Mouse (Mus musculus): ENCODE results near the gene Caln1. TPM values are rescaled to one million over a fixed set of nuclear protein-coding genes. Genes with fewer than 3 reads are reported as not detected.

The Caln1 gene
- polyA plus RNA-seq, 2 experiments, result 0.91 to 1.3 TPM

- 80% methylated on average over 5 of the region's 5 CpGs for WGBS
- no peak overlapping the region for H3K9ac ChIP-seq (ENCODE audit: low read depth, low read length, severe bottlenecking)
- no peaks in the 10 kb centered on the region for H3K4me1 ChIP-seq (ENCODE audit: control insufficient read depth, insufficient read depth, low read length)
- no peak for ATAC-seq (ENCODE audit: low FRiP score, low read depth)
- H3K27ac ChIP-seq (replicated peaks; ENCODE audit: low read depth, low read length), result no peak overlapping the region
- H3K27me3 ChIP-seq (ENCODE audit: control insufficient read depth, insufficient read depth, low read length), result no peaks in the 10 kb centered on the region
- DNase-seq (ENCODE audit: low spot score), result no peak
- H3K4me2 ChIP-seq (replicated peaks; ENCODE audit: low read depth, low read length, severe bottlenecking), result no peak overlapping the region
- H3K4me3 ChIP-seq (replicated peaks; ENCODE audit: low read length), result no peak overlapping the region
- H3K9me3 ChIP-seq (ENCODE audit: control insufficient read depth, low read length), result no peaks in the 10 kb centered on the region
- no peak for TF ChIP-seq POLR2A (IDR thresholded peaks at IDR 0.05; ENCODE audit: borderline replicate concordance, extremely low read depth, insufficient read depth, insufficient read length)
- no peaks in the 10 kb centered on the region for H3K36me3 ChIP-seq (ENCODE audit: control insufficient read depth, insufficient read depth, low read length)
Observed at GRCm38 (mm10) chr5:130685911-130686658, 316.8 kb downstream of the Caln1 start.

- Histone ChIP-seq H3K9ac (ENCODE audit: low read depth, low read length, severe bottlenecking) (no peak overlapping the region), H3K36me3 (ENCODE audit: control insufficient read depth, insufficient read depth, low read length) (no peaks in the 10 kb centered on the region), H3K27me3 (ENCODE audit: control insufficient read depth, insufficient read depth, low read length) (no peaks in the 10 kb centered on the region), H3K27ac (replicated peaks; ENCODE audit: low read depth, low read length) (no peak overlapping the region), H3K4me1 (ENCODE audit: control insufficient read depth, insufficient read depth, low read length) (no peaks in the 10 kb centered on the region), H3K4me2 (replicated peaks; ENCODE audit: low read depth, low read length, severe bottlenecking) (no peak overlapping the region), H3K4me3 (replicated peaks; ENCODE audit: low read length) (no peak overlapping the region), H3K9me3 (ENCODE audit: control insufficient read depth, low read length) (no peaks in the 10 kb centered on the region)
- TF ChIP-seq POLR2A (IDR thresholded peaks at IDR 0.05; ENCODE audit: borderline replicate concordance, extremely low read depth, insufficient read depth, insufficient read length), result no peak
- ATAC-seq (ENCODE audit: low FRiP score, low read depth) (no peak), DNase-seq (ENCODE audit: low spot score) (no peak)
- WGBS, result 48% methylated on average over 16 of the region's 16 CpGs
Observed at GRCm38 (mm10) chr5:130688385-130689138, 319.3 kb downstream of the Caln1 start.

GRCm38 (mm10) chr5:130691349-130691748 lies 322.1 kb downstream of the Caln1 start:
- H3K4me3 ChIP-seq (replicated peaks; ENCODE audit: low read length), result no peak overlapping the region
- no peaks in the 10 kb centered on the region for H3K4me1 ChIP-seq (ENCODE audit: control insufficient read depth, insufficient read depth, low read length)
- no peak for ATAC-seq (ENCODE audit: low FRiP score, low read depth)
- H3K36me3 ChIP-seq (ENCODE audit: control insufficient read depth, insufficient read depth, low read length), result no peaks in the 10 kb centered on the region
- no peak overlapping the region for H3K27ac ChIP-seq (replicated peaks; ENCODE audit: low read depth, low read length)
- no peak overlapping the region for H3K4me2 ChIP-seq (replicated peaks; ENCODE audit: low read depth, low read length, severe bottlenecking)
- H3K9ac ChIP-seq (ENCODE audit: low read depth, low read length, severe bottlenecking), result no peak overlapping the region
- 80% methylated on average over 3 of the region's 3 CpGs for WGBS
- no peak for TF ChIP-seq POLR2A (IDR thresholded peaks at IDR 0.05; ENCODE audit: borderline replicate concordance, extremely low read depth, insufficient read depth, insufficient read length)
- DNase-seq (ENCODE audit: low spot score), result no peak
- no peaks in the 10 kb centered on the region for H3K27me3 ChIP-seq (ENCODE audit: control insufficient read depth, insufficient read depth, low read length)
- no peaks in the 10 kb centered on the region for H3K9me3 ChIP-seq (ENCODE audit: control insufficient read depth, low read length)

GRCm38 (mm10) chr5:130699476-130699875 lies 330.2 kb downstream of the Caln1 start:
- Histone ChIP-seq H3K4me1 (ENCODE audit: control insufficient read depth, insufficient read depth, low read length) (no peaks in the 10 kb centered on the region), H3K9me3 (ENCODE audit: control insufficient read depth, low read length) (no peaks in the 10 kb centered on the region), H3K36me3 (ENCODE audit: control insufficient read depth, insufficient read depth, low read length) (no peaks in the 10 kb centered on the region), H3K4me3 (replicated peaks; ENCODE audit: low read length) (no peak overlapping the region), H3K27me3 (ENCODE audit: control insufficient read depth, insufficient read depth, low read length) (no peaks in the 10 kb centered on the region), H3K27ac (replicated peaks; ENCODE audit: low read depth, low read length) (no peak overlapping the region), H3K4me2 (replicated peaks; ENCODE audit: low read depth, low read length, severe bottlenecking) (no peak overlapping the region), H3K9ac (ENCODE audit: low read depth, low read length, severe bottlenecking) (no peak overlapping the region)
- DNase-seq (ENCODE audit: low spot score) (no peak), ATAC-seq (ENCODE audit: low FRiP score, low read depth) (no peak)
- TF ChIP-seq POLR2A (IDR thresholded peaks at IDR 0.05; ENCODE audit: borderline replicate concordance, extremely low read depth, insufficient read depth, insufficient read length), result no peak
- 90% methylated on average over 4 of the region's 4 CpGs for WGBS

GRCm38 (mm10) chr5:130701777-130702176 lies 332.5 kb downstream of the Caln1 start:
- 86% methylated on average over 6 of the region's 6 CpGs for WGBS
- no peaks in the 10 kb centered on the region for H3K9me3 ChIP-seq (ENCODE audit: control insufficient read depth, low read length)
- no peaks in the 10 kb centered on the region for H3K4me1 ChIP-seq (ENCODE audit: control insufficient read depth, insufficient read depth, low read length)
- H3K36me3 ChIP-seq (ENCODE audit: control insufficient read depth, insufficient read depth, low read length), result no peaks in the 10 kb centered on the region
- H3K4me2 ChIP-seq (replicated peaks; ENCODE audit: low read depth, low read length, severe bottlenecking), result no peak overlapping the region
- no peak overlapping the region for H3K27ac ChIP-seq (replicated peaks; ENCODE audit: low read depth, low read length)
- no peak overlapping the region for H3K9ac ChIP-seq (ENCODE audit: low read depth, low read length, severe bottlenecking)
- ATAC-seq (ENCODE audit: low FRiP score, low read depth) (no peak), DNase-seq (ENCODE audit: low spot score) (no peak)
- no peak overlapping the region for H3K4me3 ChIP-seq (replicated peaks; ENCODE audit: low read length)
- no peak for TF ChIP-seq POLR2A (IDR thresholded peaks at IDR 0.05; ENCODE audit: borderline replicate concordance, extremely low read depth, insufficient read depth, insufficient read length)
- H3K27me3 ChIP-seq (ENCODE audit: control insufficient read depth, insufficient read depth, low read length), result no peaks in the 10 kb centered on the region

Data from limb, embryonic 14.5 days (tissue).